Mouse (Mus musculus) neural tube, embryonic 10.5 days (tissue): ENCODE data around the gene Dtx4.

Source experiments
- DNase-seq: peaks from one replicate; pipeline ENCODE4 v3.0.0-alpha.2; 2017; ENCODE audit warnings: low spot score; ENCODE audit errors: extremely low spot score

Gene Dtx4

DNA sequence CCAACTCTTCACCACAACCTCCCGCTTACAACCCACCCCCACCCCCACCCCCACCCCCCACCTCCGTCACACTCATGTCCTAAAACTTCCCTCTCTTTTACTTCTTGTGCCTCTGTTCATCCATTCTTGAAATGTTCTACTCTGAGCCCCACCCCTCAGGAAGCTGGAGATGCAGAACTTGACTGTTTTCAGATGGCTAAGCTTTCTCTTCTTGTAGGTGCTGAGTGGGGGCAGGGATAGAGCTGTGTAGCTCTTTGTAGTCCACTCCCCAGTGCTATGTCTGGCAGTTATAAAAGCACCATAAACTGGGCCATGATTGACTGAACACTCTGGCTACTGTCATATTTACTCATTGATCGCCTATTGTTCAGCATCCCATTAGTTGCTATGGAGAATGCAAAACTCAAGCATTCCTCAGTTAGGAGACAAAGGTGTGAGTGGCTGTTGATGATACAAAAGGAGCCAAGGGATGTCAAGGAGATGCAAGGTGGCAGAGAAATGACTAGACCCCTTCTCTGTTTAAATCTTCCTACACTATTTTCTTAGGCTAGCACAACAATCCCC is 6.2 kb downstream of the Dtx4 start:
- DNase-seq = no peak

DNA sequence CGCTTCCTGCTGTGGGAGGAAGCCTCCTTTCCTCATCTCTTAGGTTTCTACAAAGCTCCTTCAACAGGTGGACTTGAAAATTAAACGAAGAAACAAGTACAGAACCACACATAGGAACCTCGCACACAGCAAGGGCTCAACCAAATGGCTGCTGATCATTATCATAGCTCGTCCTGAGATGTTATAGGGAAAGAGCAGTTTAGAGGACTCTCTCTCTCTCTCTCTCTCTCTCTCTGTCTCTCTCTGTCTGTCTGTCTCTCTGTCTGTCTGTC is 7.1 kb downstream of the Dtx4 start:
- no peak for DNase-seq

DNA sequence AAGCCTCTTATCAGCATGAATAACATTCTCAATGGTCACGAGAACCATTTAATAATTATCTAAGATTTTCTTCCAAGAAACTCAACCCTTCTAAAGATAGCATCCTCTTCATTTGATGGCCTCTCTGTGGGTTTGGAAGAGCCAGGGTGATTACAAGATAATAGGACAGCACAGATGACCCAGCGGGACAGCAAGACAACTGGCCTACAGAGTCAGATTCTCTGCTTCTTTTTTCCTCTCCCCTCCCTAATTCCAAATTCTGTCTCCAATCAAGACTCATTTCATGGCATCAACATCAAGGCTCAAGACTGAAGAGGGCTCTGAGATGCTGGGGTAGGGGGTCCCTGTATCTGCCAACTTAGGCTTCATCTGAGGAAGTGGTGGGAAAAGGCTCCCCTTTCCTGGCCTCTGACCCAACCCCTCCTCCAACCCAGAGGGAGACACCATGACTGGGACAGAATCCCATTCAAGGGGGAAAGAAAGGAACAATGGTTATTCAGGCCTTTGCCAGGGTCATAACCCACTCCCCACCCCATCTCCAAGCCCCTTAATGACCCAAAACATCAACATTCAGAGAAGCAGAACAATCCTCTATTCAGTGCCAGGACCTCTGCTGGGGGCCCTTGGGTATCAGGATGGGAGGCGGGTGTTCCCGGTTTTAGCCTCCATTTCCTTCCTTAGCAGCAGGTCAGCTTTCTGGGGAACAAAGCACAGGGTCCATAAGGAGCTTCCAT is 7.6 kb downstream of the Dtx4 start:
- peak; percentile 64 for DNase-seq

DNA sequence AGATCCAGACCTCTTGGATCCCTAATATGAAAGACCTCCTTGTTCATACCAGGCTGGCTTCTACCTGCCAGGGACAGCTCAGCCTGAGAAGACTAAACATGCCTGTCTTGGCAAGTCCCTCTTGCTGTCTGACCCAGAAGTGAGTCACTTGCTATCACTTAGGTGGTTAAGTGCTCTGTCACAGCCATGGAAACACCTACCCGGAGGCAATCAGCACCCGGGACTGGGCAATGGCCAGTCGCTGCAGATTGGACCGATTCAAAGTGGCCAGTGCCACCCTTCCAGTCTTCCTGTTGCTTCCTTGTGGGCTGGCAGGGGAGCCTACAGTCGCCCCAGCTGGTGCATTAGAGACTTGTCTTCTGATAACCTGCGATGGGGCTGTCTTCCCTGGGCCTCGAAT is 9.6 kb downstream of the Dtx4 start:
- no peak for DNase-seq

DNA sequence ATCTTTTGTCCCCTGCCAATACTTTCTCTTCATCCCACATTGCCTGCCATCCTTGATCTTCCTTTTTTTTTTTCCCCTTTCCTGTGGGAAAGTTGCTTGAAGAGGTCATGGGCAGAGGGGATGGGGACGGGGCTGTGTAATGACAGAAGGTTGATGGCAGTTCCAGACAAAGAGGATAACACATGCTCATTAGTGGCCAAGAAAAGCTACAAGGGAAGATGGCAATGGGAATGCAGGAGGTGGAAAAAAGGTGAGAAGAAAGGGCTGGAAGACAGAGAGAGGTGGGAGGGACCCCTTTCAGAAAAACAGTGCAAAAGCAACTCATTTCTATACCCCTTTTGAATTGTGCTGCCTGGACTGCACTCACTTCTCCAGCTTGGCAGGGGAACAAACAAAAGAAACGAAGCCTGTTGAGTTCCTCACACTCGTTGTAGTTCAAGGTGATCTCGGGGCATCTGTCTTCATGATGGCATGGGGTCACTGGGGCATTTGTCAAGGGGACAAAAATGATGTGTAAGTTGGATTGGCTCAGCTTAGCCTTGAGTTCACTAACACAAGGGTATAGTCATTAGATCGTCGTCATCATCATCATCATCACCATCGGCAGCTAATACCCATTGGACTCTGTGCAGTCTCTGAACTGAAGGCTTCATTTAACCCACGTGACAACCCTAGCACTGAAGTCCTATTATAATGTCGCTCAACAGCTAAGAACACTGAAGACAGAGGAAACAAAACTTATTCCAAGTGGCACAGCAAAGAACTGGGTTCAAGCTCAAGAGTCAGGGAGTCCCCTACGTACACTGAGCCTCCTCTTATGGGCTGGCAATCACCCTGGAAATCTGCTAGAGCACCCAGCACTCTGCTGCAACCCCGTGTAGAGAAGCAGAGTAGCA is 11.3 kb downstream of the Dtx4 start:
- DNase-seq = peak; percentile 47

DNA sequence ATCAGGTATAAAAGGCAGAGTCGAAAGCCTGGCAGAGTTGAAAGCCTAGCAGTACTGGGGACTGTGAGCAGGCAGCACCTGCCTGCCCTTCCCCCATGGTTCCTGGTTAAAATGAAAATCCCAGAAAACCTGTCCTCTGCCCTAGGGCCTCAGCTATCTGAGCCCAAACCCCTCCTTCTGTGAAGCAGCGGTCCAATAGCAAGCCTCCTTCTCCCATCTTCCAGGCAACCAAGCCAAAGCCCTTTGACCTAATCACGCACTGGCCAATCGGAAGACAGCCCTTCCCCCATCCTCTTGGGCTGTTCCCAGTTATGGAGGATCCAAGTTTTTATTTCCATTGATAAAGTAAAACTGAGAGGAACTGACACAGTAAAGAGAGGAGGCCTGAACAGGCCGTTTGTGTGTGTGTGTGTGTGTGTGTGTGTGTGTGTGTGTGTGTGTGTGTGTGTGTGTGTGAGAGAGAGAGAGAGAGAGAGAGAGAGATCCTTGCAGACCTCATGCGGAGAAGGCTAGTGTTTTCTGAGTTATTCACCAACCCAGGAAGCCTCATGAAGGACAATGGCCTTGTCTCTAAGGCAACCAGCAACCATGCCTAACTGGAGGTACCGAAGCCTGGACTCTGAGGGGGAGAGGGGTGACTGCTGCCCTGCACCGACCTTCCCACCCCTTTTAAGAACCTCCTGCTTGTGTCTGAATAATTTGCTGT is 12.1 kb downstream of the Dtx4 start:
- DNase-seq = peak; percentile 69

DNA sequence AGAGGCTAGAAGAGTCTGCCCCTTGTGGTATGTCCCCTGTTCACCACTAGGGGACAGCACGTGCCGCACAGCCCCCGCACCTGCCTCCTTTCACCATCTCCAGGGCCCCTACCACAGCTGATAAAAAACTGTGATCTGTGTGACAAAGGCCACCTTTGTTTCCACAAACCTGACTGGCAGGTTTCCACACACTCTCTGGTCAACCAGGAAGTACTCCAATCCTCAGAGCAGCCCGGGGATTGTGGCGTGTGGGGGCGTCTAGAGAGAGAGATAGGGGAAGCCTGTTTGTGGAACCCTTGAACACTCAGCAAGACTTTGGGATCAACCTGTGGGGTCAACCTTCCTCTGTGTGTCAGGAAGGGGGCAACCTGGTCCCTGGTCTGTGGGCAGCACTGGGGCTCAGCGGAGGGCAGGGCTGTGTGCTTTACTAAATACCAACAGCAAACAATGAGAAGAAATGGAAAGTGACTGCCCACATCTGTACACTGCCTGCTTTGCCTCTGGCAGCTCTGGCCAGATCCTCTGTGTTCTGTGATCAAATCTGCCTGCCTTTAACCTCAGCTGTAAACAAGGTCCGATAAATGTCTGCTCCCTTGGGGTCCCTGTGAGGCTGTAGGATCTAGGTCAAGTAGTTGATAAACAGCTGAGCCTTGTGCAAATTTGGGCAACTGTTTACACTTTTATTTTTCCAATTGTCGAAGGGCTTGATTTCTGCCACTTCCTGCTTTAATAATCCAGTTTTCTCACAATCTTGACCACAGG is 12.9 kb downstream of the Dtx4 start:
- DNase-seq = peak; percentile 44

DNA sequence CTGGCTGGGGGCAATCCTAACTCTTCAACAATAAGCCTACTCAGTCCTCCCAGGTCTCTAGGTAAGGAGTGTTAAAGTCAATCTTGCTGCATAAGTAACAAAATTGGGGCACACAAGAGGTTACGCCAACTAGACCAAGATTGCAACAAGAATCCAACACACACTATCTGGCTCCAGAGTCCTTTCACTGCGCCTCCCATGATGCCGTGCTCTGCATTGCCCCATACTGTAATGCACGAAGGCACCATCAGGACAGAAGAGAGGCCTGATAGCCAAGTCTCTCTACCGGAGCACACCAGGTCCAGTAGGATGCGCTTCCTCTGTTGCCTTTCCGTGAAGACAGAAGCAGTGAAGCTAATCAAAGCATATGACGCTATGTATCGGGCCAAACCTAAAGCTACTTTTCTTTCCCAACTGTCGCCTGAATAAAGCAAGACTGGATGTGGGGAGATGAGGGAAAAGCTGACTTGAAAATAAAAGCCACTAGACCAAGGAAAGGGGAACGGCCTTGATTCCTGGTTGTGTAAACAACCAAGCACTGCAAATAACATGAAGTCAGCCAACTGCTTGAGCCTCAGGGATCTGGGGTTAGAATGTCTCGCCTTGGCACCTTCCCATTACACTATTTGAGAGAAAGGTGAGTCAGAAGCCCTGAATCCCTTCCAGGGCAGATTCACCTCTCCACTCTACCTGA is 13.6 kb downstream of the Dtx4 start:
- DNase-seq = no peak

DNA sequence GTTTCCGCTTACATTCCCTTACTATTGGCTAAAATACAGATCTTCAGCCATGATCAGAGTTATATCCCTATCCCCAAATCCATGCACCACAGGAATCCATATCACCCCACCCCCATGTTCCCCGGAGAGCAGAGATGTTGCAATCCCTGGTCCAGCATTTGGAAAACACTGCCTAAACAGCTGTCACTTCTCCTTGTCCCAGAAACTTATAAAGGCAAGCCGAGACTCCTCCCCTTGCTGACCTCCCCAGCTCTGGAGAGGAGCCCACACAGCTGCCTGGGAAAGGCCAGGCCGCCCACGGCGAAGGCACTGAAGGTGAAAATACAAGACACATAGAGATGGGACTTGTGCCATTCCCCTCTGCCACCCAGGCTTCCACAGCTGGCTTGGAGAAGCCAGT is 14.4 kb downstream of the Dtx4 start:
- no peak for DNase-seq

DNA sequence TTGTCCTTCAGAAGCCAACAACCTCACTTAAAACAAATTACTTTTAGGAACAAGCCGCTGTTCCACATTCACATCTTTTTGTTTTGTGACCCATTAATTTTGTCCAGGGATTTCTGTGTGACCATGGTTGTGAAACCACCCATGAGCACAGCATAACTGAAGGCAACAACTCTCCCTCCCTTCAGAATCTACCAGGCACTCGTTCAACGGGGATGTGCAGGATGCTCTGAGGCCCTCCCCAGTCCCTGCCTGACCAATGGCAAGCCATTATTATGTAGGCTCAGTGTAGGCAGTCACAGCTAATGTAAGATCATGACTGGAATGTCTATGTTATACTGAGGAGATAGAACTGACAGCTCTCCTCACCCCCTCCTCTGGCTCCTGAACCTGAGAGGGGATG is 15.6 kb downstream of the Dtx4 start:
- no peak for DNase-seq

DNA sequence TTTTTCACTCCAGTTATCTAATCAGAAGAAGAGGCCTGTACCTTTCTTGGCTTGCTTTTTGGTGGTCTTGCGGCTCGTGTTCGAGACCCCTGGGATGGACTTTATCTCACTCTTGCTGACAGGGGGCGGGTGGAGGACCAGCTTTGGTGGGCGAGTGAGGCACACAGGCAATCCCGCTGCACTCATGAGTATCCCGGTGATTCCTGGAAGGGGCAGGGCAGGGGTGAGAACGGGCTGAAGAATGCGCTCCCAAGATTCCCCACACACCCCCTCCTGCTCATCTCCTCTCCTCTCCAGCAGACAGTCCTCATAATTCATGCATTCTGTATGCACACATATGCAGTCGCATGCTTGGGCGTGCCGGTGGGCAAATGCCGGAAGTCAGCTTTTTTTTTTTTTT is 16.0 kb downstream of the Dtx4 start:
- no peak for DNase-seq

DNA sequence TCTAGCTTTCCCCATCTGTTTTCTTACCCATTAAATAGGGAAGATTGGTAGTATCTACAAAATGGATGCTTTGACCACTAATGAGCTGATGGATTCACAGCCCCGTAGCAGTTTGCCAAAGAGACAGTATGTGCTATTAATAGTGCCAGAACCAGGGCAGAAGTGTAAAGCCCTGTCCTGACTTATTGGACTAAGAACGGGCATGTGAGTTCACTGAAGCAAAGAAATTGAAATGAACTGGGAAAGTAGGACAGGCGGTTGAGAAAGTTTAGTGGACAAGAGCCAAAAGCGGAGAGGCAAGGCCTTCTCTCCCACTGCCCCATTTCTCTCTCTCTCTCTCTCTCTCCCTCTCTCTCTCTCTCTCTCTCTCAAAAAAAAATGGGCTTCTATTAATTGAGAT is 17.0 kb downstream of the Dtx4 start:
- no peak for DNase-seq

DNA sequence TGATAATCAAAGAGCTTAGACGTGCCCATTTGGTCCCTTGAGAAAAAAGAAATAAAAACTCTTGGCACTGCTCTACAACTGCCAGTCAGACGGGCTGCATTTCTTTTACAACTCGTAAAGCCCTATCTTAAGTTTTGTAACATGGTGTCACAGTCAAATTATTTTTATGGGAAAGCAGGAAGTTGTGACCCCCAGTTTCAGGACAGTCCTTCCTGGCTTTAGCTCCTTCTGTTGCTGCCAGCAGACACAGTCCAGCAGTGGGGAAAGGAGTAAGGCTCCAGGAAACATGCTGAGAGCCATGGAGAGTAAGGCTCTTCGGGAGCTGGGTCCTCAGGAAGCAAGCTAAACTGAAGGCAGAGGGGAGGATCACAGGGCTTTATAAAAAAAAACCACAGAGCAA is 17.5 kb downstream of the Dtx4 start:
- DNase-seq = no peak

DNA sequence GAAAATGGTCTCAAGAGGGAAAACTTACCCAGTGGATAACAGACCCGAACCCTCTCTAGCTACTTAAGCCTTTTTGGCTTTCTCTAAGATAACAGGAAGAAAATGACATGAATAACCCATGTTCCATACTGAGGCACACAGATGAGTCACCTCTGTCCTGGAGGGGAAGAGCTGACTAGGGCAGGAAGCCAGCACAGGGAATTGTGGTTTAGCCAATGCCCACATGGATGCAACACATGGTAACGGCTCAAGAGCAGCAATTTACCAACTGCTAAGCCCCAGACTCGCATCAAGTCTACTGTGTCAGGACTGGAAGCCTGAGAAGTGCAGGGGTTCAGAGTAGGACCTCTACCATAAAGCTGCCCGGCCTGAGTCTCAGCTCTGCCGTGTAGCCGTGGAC is 22.9 kb downstream of the Dtx4 start:
- no peak for DNase-seq

DNA sequence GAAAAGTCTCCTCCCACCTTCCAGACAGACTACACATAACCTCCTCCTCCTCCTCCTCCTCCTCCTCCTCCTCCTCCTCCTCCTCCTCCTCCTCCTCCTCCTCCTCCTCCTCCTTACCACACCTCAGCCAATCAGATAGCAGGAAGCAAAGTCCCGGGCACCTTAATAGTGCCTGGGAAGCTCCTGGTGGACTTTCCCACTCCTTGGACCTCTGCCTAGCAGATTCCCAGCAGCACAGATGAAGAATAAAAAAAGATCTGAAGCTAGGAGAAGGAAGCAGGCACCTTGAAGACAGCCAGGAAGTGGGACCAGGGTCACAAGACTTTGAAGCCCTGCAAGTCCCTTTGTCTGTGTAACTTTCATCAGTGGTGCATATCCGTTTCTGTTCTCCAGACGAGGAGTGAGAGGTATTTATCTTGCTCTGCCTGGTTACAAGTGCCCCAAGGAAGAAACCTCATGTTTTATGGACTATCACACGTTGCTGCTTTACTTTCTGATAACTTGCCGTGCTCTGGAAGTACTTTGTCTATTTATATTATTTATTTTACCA is 24.5 kb downstream of the Dtx4 start:
- no peak for DNase-seq

DNA sequence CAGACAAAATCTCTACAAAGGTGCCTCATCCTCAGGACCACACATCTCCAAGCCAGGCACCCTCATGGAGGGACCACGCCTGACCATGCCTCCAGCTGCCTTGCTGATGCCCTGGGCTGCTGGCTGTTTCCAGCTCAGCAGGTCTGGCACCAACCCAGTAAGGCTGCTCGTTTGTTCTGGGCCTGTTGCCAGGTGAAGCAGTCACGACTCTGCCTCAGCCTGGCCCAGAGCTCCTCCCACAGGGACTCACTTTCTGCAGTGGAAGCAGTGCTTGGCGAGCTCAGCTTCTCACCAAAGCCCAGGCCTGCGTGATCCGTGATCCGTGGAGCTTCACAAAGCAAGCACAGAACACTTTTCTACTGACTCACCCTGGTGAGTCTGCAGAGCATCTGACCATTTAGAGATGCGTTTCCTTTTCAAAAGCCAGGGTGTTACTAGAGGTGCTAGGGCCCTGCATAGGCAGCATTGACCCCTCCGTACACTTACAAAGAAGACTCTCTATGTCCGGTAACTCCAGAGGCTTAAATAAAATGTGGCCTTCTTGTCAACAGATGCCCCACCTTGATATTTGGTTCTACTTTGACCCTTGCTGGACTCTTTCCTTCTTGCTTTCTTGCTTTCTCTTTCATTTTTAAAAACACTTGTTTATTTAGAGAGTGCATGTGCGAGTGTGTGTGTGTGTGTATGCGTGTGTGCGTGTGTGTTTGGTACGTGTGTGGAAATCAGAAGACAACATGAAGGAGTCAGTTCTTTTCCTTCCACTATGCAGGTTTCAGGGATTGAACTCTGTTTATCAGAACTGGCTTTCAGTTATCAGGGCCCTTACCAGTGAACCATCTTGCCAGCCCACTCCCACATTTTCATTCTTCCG is 25.6 kb downstream of the Dtx4 start:
- no peak for DNase-seq

DNA sequence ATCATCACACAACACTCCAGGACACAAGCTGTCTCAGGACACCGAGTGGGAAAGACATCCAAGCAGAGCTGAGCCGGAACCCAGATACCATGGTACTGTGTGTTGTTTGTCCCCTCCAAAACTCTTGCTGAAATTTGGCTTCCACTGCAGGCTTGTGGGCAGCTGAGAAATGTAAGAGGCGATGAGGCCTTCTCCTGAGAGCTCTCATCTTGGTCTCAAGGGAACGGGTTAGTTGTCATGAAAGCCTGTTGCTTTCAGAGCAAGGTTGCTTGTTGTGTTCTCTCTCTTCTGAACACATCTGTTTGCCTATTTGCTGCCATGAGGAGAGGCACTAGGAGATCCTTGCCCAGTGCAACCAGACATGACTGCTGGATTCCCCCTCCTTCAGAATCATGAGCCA is 27.3 kb downstream of the Dtx4 start:
- no peak for DNase-seq

DNA sequence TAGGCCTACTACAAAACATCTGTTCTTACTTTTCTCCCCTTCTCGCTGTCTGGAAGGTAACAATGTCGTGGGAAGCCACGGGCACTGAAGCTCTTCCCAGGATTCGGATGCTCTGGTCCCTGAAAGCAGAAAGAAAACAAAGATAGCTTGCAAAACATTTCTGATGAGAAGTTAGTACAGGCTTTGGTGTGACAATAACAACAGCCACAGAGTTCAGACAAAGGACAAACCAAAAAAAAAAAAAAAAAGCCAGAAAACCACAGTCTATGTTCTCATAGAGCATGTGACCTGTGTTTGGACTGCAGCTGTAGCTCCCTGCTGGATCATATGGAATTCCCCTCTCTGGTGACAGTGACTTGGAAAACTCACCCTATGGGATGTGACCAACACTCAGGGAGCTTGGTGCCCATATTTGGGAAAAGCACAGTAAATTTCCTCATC is 28.0 kb downstream of the Dtx4 start:
- DNase-seq = no peak

DNA sequence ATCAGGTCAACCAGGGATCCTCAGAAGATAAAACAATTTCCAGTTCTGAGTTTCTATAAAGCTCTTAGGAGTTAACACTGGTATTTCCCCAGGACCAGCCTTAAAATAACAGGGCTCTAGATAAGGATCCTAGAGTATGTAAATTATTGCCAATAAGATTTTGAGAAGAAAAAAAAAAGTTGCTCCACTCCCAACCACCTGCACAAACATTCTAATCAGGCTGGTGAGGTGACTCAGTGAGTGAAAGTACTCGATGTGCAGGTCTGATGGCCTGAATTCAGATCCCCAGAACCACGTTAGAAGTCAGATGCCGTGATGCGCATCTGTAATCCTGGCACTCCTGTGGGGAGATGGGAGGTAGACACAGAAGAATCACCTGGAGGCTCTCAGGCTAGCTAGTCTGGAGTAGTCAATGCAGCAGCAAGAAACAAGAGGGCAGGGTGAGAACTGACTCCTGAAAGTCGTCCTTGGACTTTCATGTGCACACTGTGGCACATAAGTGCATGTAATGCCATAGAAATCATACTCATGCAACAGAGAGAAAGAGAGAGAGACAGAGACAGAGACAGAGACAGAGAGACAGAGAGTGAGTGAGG is 28.8 kb downstream of the Dtx4 start:
- no peak for DNase-seq
